Mouse (Mus musculus) CH12.LX (cell line): Measurements from ENCODE around the gene Baiap2l1. TPM values are rescaled to one million over a fixed set of nuclear protein-coding genes. Genes with fewer than 3 reads are reported as not detected.

Experiments used
- DNase-seq: peaks from one replicate; pipeline ENCODE4 v3.0.0-alpha.2; 2013; ENCODE audit errors: extremely low read depth
- H3K27ac ChIP-seq: 2 replicates; pipeline ENCODE4 v1.5.1; 2012; ENCODE audit warnings: low read depth, mild to moderate bottlenecking, control low read depth, moderate library complexity; ENCODE audit not compliant: insufficient read depth
- H3K27me3 ChIP-seq: replicated peaks from 2 replicates; pipeline ENCODE3; 2012; ENCODE audit warnings: inconsistent platforms
- H3K36me3 ChIP-seq, 2 experiments: replicated peaks in 1 of 2; 2 replicates each; pipeline versions ENCODE3 to v1.6.1; 2012; ENCODE audit warnings: inconsistent platforms in 1 of 2, low read length in 1 of 2, mild to moderate bottlenecking in 1 of 2, mixed read lengths in 1 of 2, moderate library complexity in 1 of 2; ENCODE audit not compliant: control insufficient read depth in 1 of 2, insufficient read depth in 1 of 2
- H3K4me1 ChIP-seq, 2 experiments: 2 replicates each; pipeline ENCODE4 v1.6.1; 2012; ENCODE audit warnings: inconsistent platforms in 1 of 2, moderate library complexity in 1 of 2; ENCODE audit not compliant: insufficient read depth in 2 of 2, control insufficient read depth in 1 of 2
- H3K4me2 ChIP-seq: 2 replicates; pipeline ENCODE4 v1.6.1; 2012; ENCODE audit warnings: low read depth, mild to moderate bottlenecking, control low read depth; ENCODE audit not compliant: poor library complexity, insufficient read depth, severe bottlenecking
- H3K4me3 ChIP-seq, 3 experiments: fragments of 150-350 bp in 1 of 3; sonication (generic) in 1 of 3; replicated peaks in 1 of 3; 2 replicates each; pipeline versions ENCODE3 to v1.5.1; 2011 to 2012; ENCODE audit warnings: low read depth in 2 of 3, low read length in 2 of 3, mild to moderate bottlenecking in 2 of 3, moderate library complexity in 2 of 3, control low read depth in 1 of 3, improper control_type of control experiment in 1 of 3, inconsistent platforms in 1 of 3, mixed read lengths in 1 of 3; ENCODE audit not compliant: poor library complexity in 1 of 3
- H3K79me2 ChIP-seq: replicated peaks from 2 replicates; pipeline ENCODE4 v1.6.1; 2012; ENCODE audit warnings: mild to moderate bottlenecking, moderate library complexity; ENCODE audit not compliant: control insufficient read depth, poor library complexity, insufficient read depth, severe bottlenecking; ENCODE audit errors: extremely low read depth
- H3K9ac ChIP-seq: 2 replicates; pipeline ENCODE4 v1.6.1; 2012; ENCODE audit warnings: low read depth, mild to moderate bottlenecking, control low read depth, moderate library complexity; ENCODE audit not compliant: insufficient read depth
- H3K9me3 ChIP-seq: replicated peaks from 2 replicates; pipeline ENCODE3; 2012; ENCODE audit warnings: low read length, inconsistent platforms, mixed read lengths
- E2F4 ChIP-seq: IDR thresholded peaks from 2 replicates; pipeline ENCODE4 v1.6.1; 2011; ENCODE audit warnings: low read depth, low read length, improper control_type of control experiment; ENCODE audit not compliant: insufficient replicate concordance
- ELF1 ChIP-seq: IDR thresholded peaks from 2 replicates; pipeline ENCODE4 v1.6.1; 2014; ENCODE audit warnings: low read depth, mild to moderate bottlenecking, inconsistent platforms, low read length, improper control_type of control experiment
- EP300 ChIP-seq: IDR thresholded peaks from 2 replicates; pipeline ENCODE4 v1.6.1; 2011; ENCODE audit warnings: low read length, improper control_type of control experiment
- GABPA ChIP-seq: IDR thresholded peaks from 2 replicates; pipeline ENCODE4 v1.6.1; 2012; ENCODE audit warnings: low read depth, low read length, improper control_type of control experiment, inconsistent platforms; ENCODE audit not compliant: insufficient replicate concordance
- JUN ChIP-seq: IDR thresholded peaks from 2 replicates; pipeline ENCODE4 v1.6.1; 2011; ENCODE audit warnings: low read depth, mild to moderate bottlenecking, low read length, improper control_type of control experiment, moderate library complexity; ENCODE audit not compliant: insufficient read depth
- JUND ChIP-seq: conservative IDR thresholded peaks from 2 replicates; pipeline ENCODE4 v1.6.1; 2011; ENCODE audit warnings: low read depth, low read length, improper control_type of control experiment
- MAFK ChIP-seq: IDR thresholded peaks from 2 replicates; pipeline ENCODE4 v1.6.1; 2011; ENCODE audit warnings: low read length, improper control_type of control experiment; ENCODE audit not compliant: insufficient replicate concordance
- MAX ChIP-seq: IDR thresholded peaks from 2 replicates; pipeline ENCODE4 v1.6.1; 2011; ENCODE audit warnings: low read length, improper control_type of control experiment
- NRF1 ChIP-seq: IDR thresholded peaks from 2 replicates; pipeline ENCODE4 v1.6.1; 2014; ENCODE audit warnings: low read depth, mild to moderate bottlenecking, inconsistent platforms, low read length, improper control_type of control experiment, moderate library complexity
- POLR2AphosphoS2 ChIP-seq: IDR thresholded peaks from 2 replicates; pipeline ENCODE4 v1.6.1; 2011; ENCODE audit warnings: low read depth, low read length, improper control_type of control experiment
- RAD21 ChIP-seq: IDR thresholded peaks from 2 replicates; pipeline ENCODE4 v1.6.1; 2011; ENCODE audit warnings: low read depth, mild to moderate bottlenecking, low read length, improper control_type of control experiment, moderate library complexity
- TBP ChIP-seq: conservative IDR thresholded peaks from 2 replicates; pipeline ENCODE4 v1.6.1; 2011; ENCODE audit warnings: low read depth, low read length, improper control_type of control experiment
- UBTF ChIP-seq: IDR thresholded peaks from 2 replicates; pipeline ENCODE4 v1.6.1; 2012; ENCODE audit warnings: low read depth, mild to moderate bottlenecking, inconsistent platforms, low read length, improper control_type of control experiment, moderate library complexity
- ZKSCAN1 ChIP-seq: IDR thresholded peaks from 2 replicates; pipeline ENCODE4 v1.6.1; 2012; ENCODE audit warnings: low read depth, inconsistent platforms, low read length, improper control_type of control experiment, borderline replicate concordance
- ZNF384 ChIP-seq: IDR thresholded peaks from 2 replicates; pipeline ENCODE4 v1.6.1; 2012; ENCODE audit warnings: low read depth, low read length, improper control_type of control experiment, inconsistent platforms
- dilution Hi-C: fragments of 300-500 bp; cut with MboI; formaldehyde crosslinking; loops from 2 replicates; pipeline ENCODE4 v1.14.3; 2020; ENCODE audit warnings: low sequenced_read_pairs; ENCODE audit not compliant: extremely low pct_unique_long_range_greater_than_20kb, extremely low pct_ligation_motif_present
- in situ Hi-C: fragments of 300-500 bp; cut with MboI; formaldehyde crosslinking; loops from 3 replicates; pipeline ENCODE4 v1.14.3; 2019; ENCODE audit warnings: low sequenced_read_pairs, low pct_ligation_motif_present, low pct_unique_long_range_greater_than_20kb, mixed read lengths
- polyA plus RNA-seq: library from polyadenylated mRNA; unstranded; fragments of >175 nt; gene quantifications from 2 replicates; pipeline ENCODE4 v1.2.1, GENCODE M21; 2012; ENCODE audit warnings: low read depth; ENCODE audit not compliant: insufficient read length
- total RNA-seq, 2 experiments: library from RNA; depleted of rRNA; stranded (reverse); fragments of 300-350 nt in 1 of 2; fragments of >200 nt in 1 of 2; gene quantifications; 2 replicates each; pipeline ENCODE4 v1.2.3; 2012 to 2014

Gene Baiap2l1
- total and polyA plus RNA-seq, 3 experiments, result 0.04 to 0.40 (median 0.11) TPM

- Histone ChIP-seq H3K27me3 (no peaks in the 10 kb centered on the region), H3K4me2 (no peak overlapping the region), H3K27ac (no peak overlapping the region), H3K36me3 (peaks cover 0 to 43% of the 10 kb centered on the region in 2 experiments), H3K4me1 (peaks cover 13 to 47% of the 10 kb centered on the region in 2 experiments), H3K79me2 (no peaks in the 10 kb centered on the region), H3K9me3 (no peaks in the 10 kb centered on the region), H3K4me3 (no peak overlapping the region), H3K9ac (no peak overlapping the region)
- no peak for TF ChIP-seq JUN
- no peak for TF ChIP-seq E2F4
- TF ChIP-seq ZKSCAN1, result no peak
- TF ChIP-seq TBP, result no peak
- no peak for TF ChIP-seq RAD21
- TF ChIP-seq MAX, result no peak
- TF ChIP-seq GABPA, result no peak
- no peak for TF ChIP-seq ELF1
- TF ChIP-seq MAFK, result no peak
- dilution Hi-C loops (no loop called here), in situ Hi-C loops (loop anchor here (25.0 kb wide), 1 partner anchor 519 kb away; no protein-coding TSS in a partner anchor)
- DNase-seq, result no peak
Measured at GRCm38 (mm10) chr5:144218061-144218460, 139.9 kb downstream of the Baiap2l1 start.

GRCm38 (mm10) chr5:144215992-144216391, 141.9 kb downstream of the Baiap2l1 start:
- Histone ChIP-seq H3K4me1 (peaks cover 11 to 27% of the 10 kb centered on the region in 2 experiments), H3K9me3 (no peaks in the 10 kb centered on the region), H3K79me2 (no peaks in the 10 kb centered on the region), H3K9ac (no peak overlapping the region), H3K4me3 (no peak overlapping the region), H3K36me3 (peaks cover 0 to 58% of the 10 kb centered on the region in 2 experiments), H3K27me3 (no peaks in the 10 kb centered on the region), H3K4me2 (no peak overlapping the region), H3K27ac (no peak overlapping the region)
- dilution Hi-C loops, result no loop called here
- no peak for TF ChIP-seq EP300
- no peak for TF ChIP-seq ZNF384
- TF ChIP-seq JUN, result no peak
- TF ChIP-seq POLR2AphosphoS2, result no peak
- no peak for TF ChIP-seq JUND
- TF ChIP-seq NRF1, result no peak
- no peak for TF ChIP-seq UBTF
- no peak for DNase-seq
- in situ Hi-C loops, result loop anchor here (25.0 kb wide), 1 partner anchor 521 kb away; no protein-coding TSS in a partner anchor

Other genes with a start within 250 kb of the Baiap2l1 start
- gene Bhlha15, start 167.8 kb downstream of the Baiap2l1 start, total RNA-seq (2012; rRNA removed), result 6.1 and 9.1 TPM in 2 replicates
- gene Bhlha15, start 167.8 kb downstream of the Baiap2l1 start, total RNA-seq (2014; rRNA removed), result 0.90 and 1.00 TPM in 2 replicates
- 4.0 TPM in 2 replicates for gene Bhlha15, start 167.8 kb downstream of the Baiap2l1 start, polyA plus RNA-seq
- gene Tecpr1, start 134.5 kb downstream of the Baiap2l1 start, total RNA-seq (2012; rRNA removed), result 5.3 and 6.0 TPM in 2 replicates
- gene Tecpr1, start 134.5 kb downstream of the Baiap2l1 start, total RNA-seq (2014; rRNA removed), result 2.2 and 2.8 TPM in 2 replicates
- gene Tecpr1, start 134.5 kb downstream of the Baiap2l1 start, polyA plus RNA-seq, result 5.8 and 6.2 TPM in 2 replicates
- 18.0 and 20.3 TPM in 2 replicates for gene Bri3, start 113.7 kb downstream of the Baiap2l1 start, total RNA-seq (2012; rRNA removed)
- 9.3 and 12.6 TPM in 2 replicates for gene Bri3, start 113.7 kb downstream of the Baiap2l1 start, total RNA-seq (2014; rRNA removed)
- 41.7 and 44.0 TPM in 2 replicates for gene Bri3, start 113.7 kb downstream of the Baiap2l1 start, polyA plus RNA-seq
- not detected in 2 replicates for gene Nptx2, start 187.8 kb upstream of the Baiap2l1 start, total RNA-seq (2012; rRNA removed)
- not detected in 2 replicates for gene Nptx2, start 187.8 kb upstream of the Baiap2l1 start, total RNA-seq (2014; rRNA removed)
- gene Nptx2, start 187.8 kb upstream of the Baiap2l1 start, polyA plus RNA-seq, result not detected in 2 replicates